Mouse (Mus musculus): ENCODE results near the gene Wwox. TPM values are rescaled to one million over a fixed set of nuclear protein-coding genes. Genes with fewer than 3 reads are reported as not detected.
A peak's percentile ranks its signal among the peaks of the same experiment; 100 is the strongest.

Wwox gene
- polyA plus RNA-seq, 1 experiment from 2014 or later: 12.1 TPM

DNA sequence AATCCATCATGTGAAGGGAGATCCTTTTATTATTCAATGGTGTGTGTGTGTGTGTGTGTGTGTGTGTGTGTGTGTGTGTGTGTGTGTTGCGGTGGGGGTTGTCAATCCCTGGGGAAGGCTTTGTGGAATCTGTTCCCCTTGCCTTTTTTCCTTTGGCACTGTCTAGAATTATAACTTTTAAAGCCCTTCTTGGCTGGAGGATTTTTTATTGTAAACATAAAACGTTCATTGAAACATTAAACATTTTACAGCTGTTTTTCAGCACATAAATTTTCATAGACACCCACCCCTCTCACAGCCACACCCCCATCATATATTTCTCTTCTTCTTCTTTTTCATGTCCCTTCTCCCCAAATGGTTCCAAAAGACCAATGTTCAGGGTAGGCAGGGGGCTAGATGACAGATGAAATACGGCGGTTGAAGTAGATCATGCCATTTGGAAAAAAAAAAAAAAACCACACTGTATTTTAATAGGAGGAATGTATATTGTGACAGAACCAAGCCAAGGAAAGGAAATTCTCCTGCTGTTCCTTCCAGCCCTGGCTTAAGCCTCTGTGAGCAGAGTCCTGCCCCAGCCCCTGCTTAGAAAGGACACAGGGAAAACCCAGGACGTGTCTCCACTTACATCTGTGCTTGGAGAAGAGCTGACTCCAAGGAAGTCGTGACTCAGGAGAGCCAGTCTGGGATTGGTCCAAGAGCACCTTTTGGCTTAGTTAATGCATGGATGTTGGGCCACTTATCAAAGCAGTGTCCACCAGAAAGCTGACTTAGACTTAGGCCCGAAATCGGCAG lies 517.1 kb downstream of the Wwox start:
- 88% methylated on average over 8 of the region's 8 CpGs for WGBS

DNA sequence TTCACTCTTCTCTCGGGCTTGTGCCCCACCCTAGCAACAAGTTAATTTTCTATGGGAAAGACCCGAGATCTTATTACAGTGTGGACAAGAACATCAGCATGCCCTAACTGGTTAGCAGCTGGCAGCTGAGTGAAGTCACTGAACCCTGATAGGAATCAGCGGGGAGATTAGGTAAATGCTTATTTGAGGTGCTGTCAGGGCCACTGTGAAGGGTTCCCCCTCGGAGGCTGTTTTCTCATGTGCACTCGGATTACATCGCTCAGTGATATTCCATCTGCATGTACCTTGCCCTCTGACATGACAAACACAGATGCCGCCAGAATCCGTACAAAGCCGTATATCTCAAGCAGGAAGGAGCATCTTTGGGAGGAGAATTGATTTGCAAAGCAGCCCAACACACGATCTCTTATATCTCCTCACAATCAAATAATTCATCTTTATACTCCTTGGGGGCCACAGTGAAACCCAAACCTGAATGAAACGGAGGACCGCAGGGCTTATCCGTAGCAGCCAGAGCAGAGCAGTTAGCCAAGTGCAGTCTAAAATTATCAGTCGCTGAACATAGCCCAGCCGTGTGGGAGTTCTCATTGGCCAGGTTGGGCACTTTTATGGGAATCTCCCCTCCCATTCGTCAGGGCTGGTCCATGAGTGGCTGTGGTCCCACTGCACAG lies 519.1 kb downstream of the Wwox start:
- Histone ChIP-seq H3K4me3 (no peak overlapping the region), H3K27me3 (ENCODE audit: poor library complexity, severe bottlenecking) (no peaks in the 10 kb centered on the region), H3K36me3 (replicated peaks) (no peaks in the 10 kb centered on the region), H3K27ac (no peak overlapping the region), H3K4me1 (no peaks in the 10 kb centered on the region), H3K9me3 (no peaks in the 10 kb centered on the region)
- DNase-seq (ENCODE audit: extremely low spot score, low spot score): no peak
- 85% methylated on average over 16 of the region's 16 CpGs for WGBS

More for the DNA sequence above, 517.1 kb downstream of the Wwox start:
- H3K4me1 ChIP-seq: no peaks in the 10 kb centered on the region
- H3K27ac ChIP-seq: no peak overlapping the region
- H3K27me3 ChIP-seq (ENCODE audit: poor library complexity, severe bottlenecking): no peaks in the 10 kb centered on the region
- no peaks in the 10 kb centered on the region for H3K36me3 ChIP-seq (replicated peaks)
- H3K4me3 ChIP-seq: no peak overlapping the region
- DNase-seq (ENCODE audit: extremely low spot score, low spot score): no peak
- no peaks in the 10 kb centered on the region for H3K9me3 ChIP-seq

DNA sequence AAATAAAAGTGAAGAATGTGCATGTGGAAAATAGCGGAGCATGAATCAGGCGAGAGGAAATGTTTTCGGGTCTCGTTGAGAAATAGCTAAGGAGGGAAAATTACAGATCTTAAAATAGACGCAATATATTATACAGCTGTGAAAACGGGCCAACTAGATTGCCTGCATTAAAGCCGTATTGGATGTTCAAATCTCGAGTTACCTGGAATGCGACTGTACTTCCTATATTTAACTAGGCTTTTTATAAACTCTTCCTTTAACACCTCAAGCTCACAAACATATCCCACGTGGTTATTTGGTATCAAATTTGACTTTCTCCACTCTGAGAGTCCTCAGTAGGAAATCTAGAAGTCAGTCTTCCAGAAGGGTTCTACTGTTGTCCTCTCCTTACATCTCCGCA lies 520.0 kb downstream of the Wwox start:
- DNase-seq (ENCODE audit: extremely low spot score, low spot score): no peak
- Histone ChIP-seq H3K27ac (no peak overlapping the region), H3K4me3 (no peak overlapping the region), H3K4me1 (no peaks in the 10 kb centered on the region), H3K36me3 (replicated peaks) (no peaks in the 10 kb centered on the region), H3K27me3 (ENCODE audit: poor library complexity, severe bottlenecking) (no peaks in the 10 kb centered on the region), H3K9me3 (no peaks in the 10 kb centered on the region)
- 91% methylated on average over 11 of the region's 11 CpGs for WGBS

DNA sequence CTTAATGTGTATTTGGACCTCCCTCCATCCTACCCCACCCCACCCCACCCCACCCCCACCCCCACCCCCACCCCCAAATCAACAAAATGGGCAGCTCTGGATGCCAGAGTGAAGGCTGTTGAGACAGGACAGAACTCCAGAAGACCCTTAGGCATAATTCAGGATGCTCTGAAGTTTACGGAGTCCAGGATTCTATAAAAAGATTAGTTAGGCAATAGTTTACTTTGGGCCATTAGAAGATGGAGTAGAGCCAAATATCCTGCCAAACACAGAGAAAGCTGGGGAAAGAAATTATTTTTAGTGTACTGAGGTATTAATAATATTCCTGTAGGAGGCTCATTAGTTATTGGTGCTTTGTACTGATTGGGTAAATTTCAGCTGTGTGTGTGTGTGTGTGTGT lies 523.0 kb downstream of the Wwox start:
- no peak overlapping the region for H3K27ac ChIP-seq
- 93% methylated on average over 1 of the region's 1 CpGs for WGBS

DNA sequence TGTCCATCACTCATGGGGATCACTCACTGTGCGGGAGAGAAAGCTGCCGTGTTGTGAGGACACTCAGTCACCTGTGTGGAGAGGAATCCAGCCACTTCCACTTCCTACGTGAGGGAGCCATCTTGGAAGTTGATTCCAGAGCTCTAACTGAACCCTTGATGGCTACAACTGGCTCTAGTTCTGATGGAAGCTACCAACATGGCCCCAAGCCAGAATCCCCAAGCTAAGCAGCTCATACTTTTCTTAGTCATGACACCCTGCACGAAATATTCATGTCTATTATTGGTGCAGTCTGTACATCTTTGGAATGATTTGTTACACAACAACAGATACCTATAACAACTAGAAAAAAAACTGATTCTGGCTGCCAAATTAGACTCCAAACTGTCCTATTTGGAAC lies 523.8 kb downstream of the Wwox start:
- no peak for DNase-seq (ENCODE audit: extremely low spot score, low spot score)
- H3K9me3 ChIP-seq: peaks cover 8% of the 10 kb centered on the region; the same call in 1 of the 2 replicates
- no peak overlapping the region for H3K4me3 ChIP-seq
- no peaks in the 10 kb centered on the region for H3K27me3 ChIP-seq (ENCODE audit: poor library complexity, severe bottlenecking)
- H3K4me1 ChIP-seq: no peaks in the 10 kb centered on the region
- H3K27ac ChIP-seq: no peak overlapping the region
- WGBS: 91% methylated on average over 4 of the region's 4 CpGs
- H3K36me3 ChIP-seq (replicated peaks): no peaks in the 10 kb centered on the region

More for the DNA sequence above, 523.0 kb downstream of the Wwox start:
- Histone ChIP-seq H3K4me3 (no peak overlapping the region), H3K36me3 (replicated peaks) (no peaks in the 10 kb centered on the region), H3K9me3 (peaks cover 8% of the 10 kb centered on the region; the same call in 1 of the 2 replicates), H3K27me3 (ENCODE audit: poor library complexity, severe bottlenecking) (no peaks in the 10 kb centered on the region), H3K4me1 (no peaks in the 10 kb centered on the region)
- no peak for DNase-seq (ENCODE audit: extremely low spot score, low spot score)

DNA sequence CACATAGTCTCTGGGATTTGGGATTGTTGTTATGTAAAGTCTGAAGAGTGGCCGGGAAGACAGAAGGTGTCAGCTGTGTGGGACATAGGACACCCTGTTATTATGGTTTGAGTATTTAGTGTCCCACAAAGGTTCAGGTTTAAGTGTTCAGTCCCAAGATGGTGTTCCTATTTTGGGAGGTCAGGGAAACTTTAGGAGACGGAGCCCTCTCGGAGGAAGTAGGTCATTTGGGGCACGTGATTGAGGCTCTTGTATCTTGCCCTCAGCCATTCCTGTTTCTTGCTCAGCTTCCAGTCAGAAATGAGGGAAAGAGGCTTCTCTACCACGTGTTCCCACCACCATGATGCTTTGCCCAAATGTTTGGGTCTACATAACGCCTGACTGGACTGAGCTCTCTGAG lies 524.8 kb downstream of the Wwox start:
- Histone ChIP-seq H3K9me3 (peaks cover 12% of the 10 kb centered on the region; the same call in 1 of the 2 replicates), H3K4me1 (no peaks in the 10 kb centered on the region), H3K27me3 (ENCODE audit: poor library complexity, severe bottlenecking) (no peaks in the 10 kb centered on the region), H3K4me3 (no peak overlapping the region), H3K36me3 (replicated peaks) (no peaks in the 10 kb centered on the region), H3K27ac (no peak overlapping the region)
- WGBS: 92% methylated on average over 6 of the region's 6 CpGs
- no peak for DNase-seq (ENCODE audit: extremely low spot score, low spot score)

DNA sequence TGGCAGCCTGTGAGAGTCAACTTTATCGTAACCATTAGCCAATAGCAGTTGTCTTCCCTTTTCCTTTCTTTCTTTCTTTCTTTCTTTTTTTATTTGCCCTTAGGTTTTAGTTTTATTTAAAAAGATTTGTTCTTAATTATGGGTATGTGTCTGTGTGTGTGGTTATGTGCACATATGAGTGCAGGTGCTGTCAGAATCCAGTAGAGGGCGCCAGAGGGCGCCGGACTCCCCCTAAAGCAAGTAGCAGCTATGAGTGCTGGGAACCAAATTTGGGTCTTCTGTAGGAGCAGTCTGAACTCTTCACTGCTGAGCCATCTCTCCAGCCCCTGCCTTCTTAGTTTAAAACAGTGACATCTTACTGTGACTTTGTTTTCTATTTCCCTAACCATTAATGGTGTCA lies 529.4 kb downstream of the Wwox start:
- peaks cover 24% of the 10 kb centered on the region for H3K27me3 ChIP-seq (ENCODE audit: poor library complexity, severe bottlenecking)
- no peak overlapping the region for H3K4me3 ChIP-seq
- no peak for DNase-seq (ENCODE audit: extremely low spot score, low spot score)
- H3K27ac ChIP-seq: no peak overlapping the region
- peaks cover 18% of the 10 kb centered on the region for H3K4me1 ChIP-seq
- H3K36me3 ChIP-seq (replicated peaks): no peaks in the 10 kb centered on the region
- 85% methylated on average over 4 of the region's 4 CpGs for WGBS
- H3K9me3 ChIP-seq: peaks cover 12% of the 10 kb centered on the region; the same call in 1 of the 2 replicates

DNA sequence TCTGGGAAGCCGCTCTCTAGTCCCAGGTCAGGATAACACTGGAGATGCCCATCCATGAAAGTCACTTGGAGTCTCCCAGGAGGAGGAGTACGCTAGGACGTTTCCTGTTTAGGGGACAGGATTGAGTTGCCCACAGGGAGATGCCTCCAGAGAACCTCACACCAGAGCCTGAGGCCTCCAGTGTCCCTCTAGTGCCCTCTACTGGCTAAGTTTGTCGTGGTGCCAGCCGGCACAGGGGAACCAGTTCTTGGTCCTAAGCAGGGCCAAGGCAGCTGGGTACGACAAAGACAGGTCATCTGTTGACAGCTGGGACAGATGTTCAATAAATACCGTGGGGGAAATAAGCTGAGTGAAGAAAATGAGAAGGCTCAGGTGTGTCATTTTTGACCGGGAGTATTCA lies 531.9 kb downstream of the Wwox start:
- H3K4me3 ChIP-seq: no peak overlapping the region
- 55% methylated on average over 8 of the region's 8 CpGs for WGBS
- peak; percentile 64 for DNase-seq (ENCODE audit: extremely low spot score, low spot score)

DNA sequence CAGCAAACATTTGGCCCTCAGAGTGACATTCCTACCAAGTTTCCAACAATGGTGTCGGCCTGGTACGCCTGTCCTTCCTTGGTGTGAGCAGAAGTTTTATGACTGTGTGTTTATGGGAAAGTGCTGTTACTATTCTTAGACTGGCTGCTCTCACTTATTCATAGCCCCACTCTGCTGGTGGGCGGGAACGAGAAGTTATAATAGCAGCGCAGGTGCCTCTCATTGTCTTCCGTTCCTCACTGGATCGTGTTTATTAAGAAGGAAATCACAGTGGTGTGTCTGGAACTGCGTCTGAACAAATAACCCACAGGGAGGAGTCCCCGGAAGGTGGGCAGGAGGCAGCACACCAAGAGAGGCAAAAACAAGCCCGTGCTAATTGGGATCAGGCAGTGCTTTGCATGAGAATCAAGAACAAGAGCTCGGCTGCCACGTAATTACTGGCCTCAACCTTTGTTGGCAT lies 533.6 kb downstream of the Wwox start:
- 30% methylated on average over 12 of the region's 12 CpGs for WGBS
- DNase-seq (ENCODE audit: extremely low spot score, low spot score): peak; percentile 19
- H3K36me3 ChIP-seq (replicated peaks): no peaks in the 10 kb centered on the region
- peak overlapping the region; percentile 63; the same call in 1 of the 2 replicates for H3K27ac ChIP-seq
- H3K4me1 ChIP-seq: peaks cover 23% of the 10 kb centered on the region
- H3K4me3 ChIP-seq: no peak overlapping the region; the same call in 1 of the 2 replicates
- H3K27me3 ChIP-seq (ENCODE audit: poor library complexity, severe bottlenecking): peaks cover 24% of the 10 kb centered on the region
- 0 out of 2 replicates have a peak, but pooled peaks cover 4% of the 10 kb centered on the region for H3K9me3 ChIP-seq

More for the DNA sequence above, 531.9 kb downstream of the Wwox start:
- H3K4me1 ChIP-seq: peaks cover 23% of the 10 kb centered on the region
- no peaks in the 10 kb centered on the region for H3K36me3 ChIP-seq (replicated peaks)
- peaks cover 24% of the 10 kb centered on the region for H3K27me3 ChIP-seq (ENCODE audit: poor library complexity, severe bottlenecking)
- H3K27ac ChIP-seq: no peak overlapping the region
- peaks cover 9% of the 10 kb centered on the region; the same call in 1 of the 2 replicates for H3K9me3 ChIP-seq

DNA sequence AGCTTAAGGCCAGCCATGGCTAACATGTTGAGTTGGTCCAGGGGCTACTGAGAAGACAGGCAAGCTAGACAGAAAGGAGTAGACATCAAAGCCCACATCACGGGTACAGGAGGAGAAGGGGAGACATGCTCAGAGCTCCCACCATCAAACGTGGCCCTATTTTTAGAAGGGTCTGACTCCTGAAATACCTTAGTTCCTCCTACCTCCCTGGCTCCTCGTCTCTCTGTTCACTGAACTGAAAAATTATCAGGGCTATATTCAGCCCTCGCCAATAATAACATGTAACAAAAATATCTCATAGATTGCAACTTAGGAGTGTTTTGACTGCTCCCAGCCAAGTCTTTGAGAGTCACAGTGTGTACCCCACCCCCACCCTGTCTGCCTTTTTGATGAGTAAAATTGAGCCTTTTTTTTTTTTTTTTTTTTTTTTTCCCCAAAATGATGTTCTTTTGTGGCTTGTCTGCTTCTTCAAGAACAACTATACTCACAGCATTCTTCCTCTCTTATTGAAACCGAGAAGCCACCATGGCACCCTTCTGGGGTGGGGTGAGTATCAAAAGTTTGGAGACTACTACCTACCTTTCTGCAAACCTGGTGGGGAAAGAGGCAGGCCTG lies 535.0 kb downstream of the Wwox start:
- Histone ChIP-seq H3K27me3 (ENCODE audit: poor library complexity, severe bottlenecking) (peaks cover 24% of the 10 kb centered on the region), H3K9me3 (no peaks in the 10 kb centered on the region), H3K36me3 (replicated peaks) (no peaks in the 10 kb centered on the region), H3K4me1 (peaks cover 28% of the 10 kb centered on the region), H3K27ac (no peak overlapping the region), H3K4me3 (no peak overlapping the region)
- no peak for DNase-seq (ENCODE audit: extremely low spot score, low spot score)
- WGBS: 85% methylated on average over 5 of the region's 5 CpGs

DNA sequence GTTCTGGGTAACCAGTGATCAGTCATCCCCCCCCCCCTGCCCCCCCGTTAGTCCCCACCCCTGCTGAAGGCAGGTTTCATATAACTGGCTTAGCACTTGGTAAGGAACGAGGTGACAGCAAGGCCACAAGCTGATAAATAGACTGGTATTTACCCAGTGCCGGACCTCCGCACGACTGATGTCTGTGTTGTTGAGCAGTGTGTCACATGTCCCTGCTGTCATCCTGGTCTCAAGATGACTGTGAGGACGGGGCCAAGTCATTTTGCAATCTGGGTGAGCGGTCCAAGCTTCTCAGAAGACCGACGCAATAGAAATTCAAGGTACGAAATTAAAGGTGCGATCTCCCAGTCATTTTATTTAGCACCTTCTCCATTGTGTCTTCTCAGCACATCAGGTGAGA lies 538.3 kb downstream of the Wwox start:
- no peaks in the 10 kb centered on the region for H3K36me3 ChIP-seq (replicated peaks)
- H3K9me3 ChIP-seq: no peaks in the 10 kb centered on the region
- no peak overlapping the region for H3K27ac ChIP-seq
- peaks cover 12% of the 10 kb centered on the region for H3K27me3 ChIP-seq (ENCODE audit: poor library complexity, severe bottlenecking)
- peaks cover 21% of the 10 kb centered on the region for H3K4me1 ChIP-seq
- H3K4me3 ChIP-seq: no peak overlapping the region
- no peak for DNase-seq (ENCODE audit: extremely low spot score, low spot score)
- WGBS: 91% methylated on average over 11 of the region's 11 CpGs

DNA sequence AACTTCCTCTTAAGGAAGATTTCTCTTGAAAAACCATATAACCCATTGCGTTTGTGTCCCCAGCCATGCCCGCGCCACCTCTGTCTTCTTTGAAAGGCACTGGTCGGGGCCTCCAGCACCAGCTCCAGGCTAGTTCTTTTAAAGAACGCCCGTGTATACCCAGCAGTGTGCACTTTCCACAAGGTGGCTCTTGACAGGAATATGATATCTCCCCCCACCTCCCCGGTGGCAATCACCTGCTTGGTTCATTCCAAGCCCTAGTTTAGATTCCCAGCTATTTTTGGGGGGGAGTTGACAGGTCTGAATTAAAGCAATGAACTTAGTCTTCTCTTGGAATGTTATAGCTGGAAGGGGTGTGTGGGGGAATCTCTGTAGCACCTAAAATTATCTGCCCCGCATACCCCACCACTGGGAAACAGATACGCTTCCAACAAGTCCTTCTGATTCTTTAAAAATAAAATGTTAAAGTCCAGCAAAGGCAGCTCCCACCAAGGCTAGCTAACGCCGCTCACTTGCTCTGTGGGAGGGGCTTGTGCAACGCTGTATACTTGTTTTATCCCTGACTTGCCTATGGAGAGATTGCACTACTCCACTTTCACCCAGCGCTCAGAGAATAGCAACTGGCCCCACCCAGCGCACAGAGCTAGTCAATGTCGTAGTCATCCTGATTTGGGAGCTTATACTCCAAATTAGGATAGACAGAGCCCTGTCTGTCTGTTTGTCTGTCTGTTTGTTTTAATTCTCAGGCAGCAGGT lies 538.9 kb downstream of the Wwox start:
- Histone ChIP-seq H3K9me3 (no peaks in the 10 kb centered on the region), H3K36me3 (replicated peaks) (no peaks in the 10 kb centered on the region), H3K27me3 (ENCODE audit: poor library complexity, severe bottlenecking) (peaks cover 8% of the 10 kb centered on the region; the same call in 1 of the 2 replicates), H3K4me1 (peaks cover 15% of the 10 kb centered on the region), H3K27ac (no peak overlapping the region), H3K4me3 (no peak overlapping the region)
- WGBS: 87% methylated on average over 15 of the region's 15 CpGs
- DNase-seq (ENCODE audit: extremely low spot score, low spot score): no peak
